Mouse (Mus musculus) myocyte (in vitro differentiated cells): Measurements from ENCODE around the gene Sdhb. TPM values are rescaled to one million over a fixed set of nuclear protein-coding genes. Genes with fewer than 3 reads are reported as not detected.

Experiments
- H3K27me3 ChIP-seq: one replicate; pipeline ENCODE4 v1.6.1; 2011; ENCODE audit not compliant: control insufficient read depth, insufficient read depth, insufficient read length
- H3K36me3 ChIP-seq: one replicate; pipeline ENCODE4 v1.6.1; 2011; ENCODE audit not compliant: control insufficient read depth, insufficient read depth
- H3K4me2 ChIP-seq: one replicate; pipeline ENCODE4 v1.6.1; 2011; ENCODE audit warnings: low read depth, control low read depth
- H3K4me3 ChIP-seq: one replicate; pipeline ENCODE4 v1.5.1; 2011; ENCODE audit warnings: mild to moderate bottlenecking, control low read depth, moderate library complexity
- H3K79me2 ChIP-seq: one replicate; pipeline ENCODE4 v1.6.1; 2011; ENCODE audit not compliant: control insufficient read depth, insufficient read depth
- H3ac ChIP-seq: one replicate; pipeline ENCODE4 v1.6.1; 2011; ENCODE audit not compliant: control insufficient read depth, insufficient read length
- CEBPB ChIP-seq: IDR thresholded peaks from 2 replicates; pipeline ENCODE4 v1.6.1; 2011; ENCODE audit warnings: mild to moderate bottlenecking, moderate library complexity; ENCODE audit not compliant: poor library complexity, insufficient read depth, severe bottlenecking
- E2F4 ChIP-seq: IDR thresholded peaks from one replicate; pipeline ENCODE4 v1.6.1; 2011; ENCODE audit warnings: mild to moderate bottlenecking, control low read depth, moderate library complexity; ENCODE audit not compliant: insufficient read depth
- MAX ChIP-seq: IDR thresholded peaks from one replicate; pipeline ENCODE4 v1.6.1; 2011; ENCODE audit warnings: low read depth, mild to moderate bottlenecking, control low read depth
- MYOD1 ChIP-seq, 3 experiments: IDR thresholded peaks; one replicate each; pipeline ENCODE4 v1.6.1; 2011; ENCODE audit warnings: control low read depth in 2 of 3, low read depth in 2 of 3, mild to moderate bottlenecking in 2 of 3, moderate library complexity in 1 of 3; ENCODE audit not compliant: insufficient read length in 2 of 3, control insufficient read depth in 1 of 3
- MYOG ChIP-seq, 3 experiments: IDR thresholded peaks; one replicate each; pipeline ENCODE4 v1.6.1; 2011; ENCODE audit warnings: control low read depth in 2 of 3, low read depth in 2 of 3, mild to moderate bottlenecking in 2 of 3; ENCODE audit not compliant: insufficient read length in 2 of 3, control insufficient read depth in 1 of 3, insufficient read depth in 1 of 3
- POLR2A ChIP-seq: IDR thresholded peaks from one replicate; pipeline ENCODE4 v1.6.1; 2011; ENCODE audit warnings: low read depth, mild to moderate bottlenecking, control low read depth, moderate library complexity; ENCODE audit not compliant: insufficient read length
- POLR2AphosphoS2 ChIP-seq: IDR thresholded peaks from one replicate; pipeline ENCODE4 v1.6.1; 2011; ENCODE audit warnings: low read depth, control low read depth; ENCODE audit not compliant: insufficient read length
- REST ChIP-seq: IDR thresholded peaks from one replicate; pipeline ENCODE4 v1.6.1; 2011; ENCODE audit warnings: mild to moderate bottlenecking, control low read depth, moderate library complexity; ENCODE audit not compliant: insufficient read depth, insufficient read length
- SRF ChIP-seq: IDR thresholded peaks from one replicate; pipeline ENCODE4 v1.6.1; 2011; ENCODE audit warnings: low read depth; ENCODE audit not compliant: control insufficient read depth, insufficient read length
- TCF12 ChIP-seq: IDR thresholded peaks from one replicate; pipeline ENCODE4 v1.6.1; 2011; ENCODE audit warnings: mild to moderate bottlenecking, control low read depth; ENCODE audit not compliant: poor library complexity, insufficient read depth, severe bottlenecking
- TCF3 ChIP-seq: IDR thresholded peaks from one replicate; pipeline ENCODE4 v1.6.1; 2011; ENCODE audit warnings: low read depth, control low read depth; ENCODE audit not compliant: insufficient read length
- USF1 ChIP-seq: IDR thresholded peaks from one replicate; pipeline ENCODE4 v1.6.1; 2011; ENCODE audit warnings: low read depth, mild to moderate bottlenecking, control low read depth, moderate library complexity
- polyA plus RNA-seq: library from polyadenylated mRNA; unstranded; fragments of >200 nt; fragmentation: generic; extraction: Trizol; gene quantifications from one replicate; pipeline ENCODE4 v1.2.1, GENCODE M21; 2012; ENCODE audit warnings: missing spikeins

The Sdhb gene
- polyA plus RNA-seq, 1 experiment: 421 TPM

DNA sequence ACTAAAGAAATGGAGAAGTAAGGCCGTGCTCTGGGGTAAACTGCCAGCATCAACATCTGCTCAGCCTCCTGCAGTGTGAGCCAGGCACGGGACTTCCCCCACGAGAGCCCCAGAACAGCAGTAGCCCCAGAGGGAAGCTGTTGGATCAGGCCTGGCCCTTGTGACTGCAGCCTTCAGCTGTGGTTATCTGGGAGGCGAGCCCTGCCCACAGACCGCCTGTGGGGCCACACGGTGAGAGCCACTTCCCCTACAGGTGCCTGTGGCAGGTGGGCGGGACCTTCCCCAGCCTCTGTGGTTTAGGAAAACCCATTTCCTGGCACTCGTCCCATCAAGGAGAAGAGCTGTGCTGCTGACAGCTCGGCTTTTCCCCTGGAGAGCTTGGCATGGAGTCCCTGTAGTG, 22.4 kb downstream of the Sdhb start:
- Histone ChIP-seq H3K36me3 (no peaks in the 10 kb centered on the region), H3ac (no peak overlapping the region), H3K4me3 (no peak overlapping the region), H3K27me3 (peaks cover 8% of the 10 kb centered on the region), H3K4me2 (peak overlapping the region; percentile 24), H3K79me2 (no peaks in the 10 kb centered on the region)
- TF ChIP-seq USF1 (no peak), MYOD1 (IDR thresholded peaks at IDR 0.05; ENCODE audit: control insufficient read depth in 1 of 3, insufficient read length in 2 of 3, low read depth in 2 of 3) (peak in 2 of 3 experiments; percentile 68 to 84), SRF (no peak), MYOG (IDR thresholded peaks at IDR 0.05; ENCODE audit: control insufficient read depth in 1 of 3, insufficient read depth in 1 of 3, insufficient read length in 2 of 3, low read depth in 2 of 3) (peak in 2 of 3 experiments; percentile 78 to 97), TCF3 (peak; percentile 40)

DNA sequence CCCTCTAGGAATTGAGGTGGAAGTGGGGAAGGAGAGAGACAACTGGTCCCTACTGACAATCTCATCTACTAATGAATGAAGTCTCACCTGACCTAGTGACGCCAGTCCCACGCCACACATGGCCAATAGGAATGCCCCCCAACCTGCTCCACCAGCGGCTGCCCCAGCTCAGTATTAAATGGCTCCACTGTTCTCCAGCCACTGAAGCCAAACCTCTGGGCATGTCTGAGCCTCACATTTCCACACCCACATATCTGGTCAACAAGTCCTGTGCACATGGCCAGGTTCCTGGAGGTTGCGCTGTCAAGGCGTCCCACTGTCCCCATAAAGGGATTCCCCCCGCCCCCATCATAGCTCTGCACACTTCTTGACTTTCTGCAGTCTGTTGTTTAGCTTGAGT, 23.5 kb downstream of the Sdhb start:
- no peak for TF ChIP-seq MAX
- TF ChIP-seq USF1: no peak
- TF ChIP-seq E2F4: no peak
- TF ChIP-seq POLR2A: no peak
- TF ChIP-seq REST: no peak
- no peak for TF ChIP-seq MYOG (IDR thresholded peaks at IDR 0.05; ENCODE audit: control insufficient read depth in 1 of 3, insufficient read depth in 1 of 3, insufficient read length in 2 of 3, low read depth in 2 of 3)
- TF ChIP-seq SRF: no peak
- no peak for TF ChIP-seq CEBPB
- no peak for TF ChIP-seq MYOD1 (IDR thresholded peaks at IDR 0.05; ENCODE audit: control insufficient read depth in 1 of 3, insufficient read length in 2 of 3, low read depth in 2 of 3)
- TF ChIP-seq POLR2AphosphoS2: no peak
- Histone ChIP-seq H3K4me3 (no peak overlapping the region), H3ac (no peak overlapping the region), H3K4me2 (no peak overlapping the region), H3K36me3 (no peaks in the 10 kb centered on the region), H3K79me2 (no peaks in the 10 kb centered on the region), H3K27me3 (peaks cover 8% of the 10 kb centered on the region)

DNA sequence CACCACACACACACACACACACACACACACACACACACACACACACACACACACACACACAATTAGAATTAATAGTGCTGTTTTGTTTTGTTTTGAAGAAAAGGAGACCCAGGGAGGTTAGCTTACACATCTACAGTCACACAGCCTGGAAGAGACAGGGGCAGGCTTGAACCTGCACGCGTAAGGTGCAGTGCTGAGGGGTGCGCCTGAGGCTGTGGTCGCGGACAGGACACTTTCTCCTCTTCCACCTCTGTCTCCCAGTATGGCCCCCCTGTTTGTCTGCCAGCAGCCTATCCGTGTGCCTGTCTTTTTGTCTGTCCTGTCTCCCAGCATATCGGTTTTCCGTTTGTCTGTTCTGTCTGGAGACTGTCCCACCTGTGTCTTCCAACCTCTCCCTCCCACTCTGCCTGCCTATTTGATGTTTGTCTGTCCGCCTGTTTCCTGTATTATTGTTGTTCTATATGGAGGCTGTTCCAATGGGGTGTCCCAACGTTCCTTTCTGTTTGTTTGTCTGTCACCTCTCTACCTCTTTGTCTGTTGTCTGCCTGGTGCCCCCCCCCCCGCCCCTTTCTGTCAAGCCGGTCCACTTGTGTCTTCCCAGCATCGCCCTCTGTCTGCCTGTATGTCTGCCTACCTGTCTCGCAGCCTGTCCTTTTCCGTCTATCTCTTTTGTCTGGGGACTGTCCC, 25.2 kb downstream of the Sdhb start:
- Histone ChIP-seq H3K36me3 (no peaks in the 10 kb centered on the region), H3K79me2 (no peaks in the 10 kb centered on the region), H3ac (peak overlapping the region; percentile 37), H3K27me3 (peaks cover 8% of the 10 kb centered on the region), H3K4me2 (peak overlapping the region; percentile 77), H3K4me3 (peak overlapping the region; percentile 29)
- no peak for TF ChIP-seq SRF
- no peak for TF ChIP-seq POLR2A
- no peak for TF ChIP-seq CEBPB
- no peak for TF ChIP-seq MYOG (IDR thresholded peaks at IDR 0.05; ENCODE audit: control insufficient read depth in 1 of 3, insufficient read depth in 1 of 3, insufficient read length in 2 of 3, low read depth in 2 of 3)
- no peak for TF ChIP-seq USF1
- no peak for TF ChIP-seq TCF3
- no peak for TF ChIP-seq E2F4

DNA sequence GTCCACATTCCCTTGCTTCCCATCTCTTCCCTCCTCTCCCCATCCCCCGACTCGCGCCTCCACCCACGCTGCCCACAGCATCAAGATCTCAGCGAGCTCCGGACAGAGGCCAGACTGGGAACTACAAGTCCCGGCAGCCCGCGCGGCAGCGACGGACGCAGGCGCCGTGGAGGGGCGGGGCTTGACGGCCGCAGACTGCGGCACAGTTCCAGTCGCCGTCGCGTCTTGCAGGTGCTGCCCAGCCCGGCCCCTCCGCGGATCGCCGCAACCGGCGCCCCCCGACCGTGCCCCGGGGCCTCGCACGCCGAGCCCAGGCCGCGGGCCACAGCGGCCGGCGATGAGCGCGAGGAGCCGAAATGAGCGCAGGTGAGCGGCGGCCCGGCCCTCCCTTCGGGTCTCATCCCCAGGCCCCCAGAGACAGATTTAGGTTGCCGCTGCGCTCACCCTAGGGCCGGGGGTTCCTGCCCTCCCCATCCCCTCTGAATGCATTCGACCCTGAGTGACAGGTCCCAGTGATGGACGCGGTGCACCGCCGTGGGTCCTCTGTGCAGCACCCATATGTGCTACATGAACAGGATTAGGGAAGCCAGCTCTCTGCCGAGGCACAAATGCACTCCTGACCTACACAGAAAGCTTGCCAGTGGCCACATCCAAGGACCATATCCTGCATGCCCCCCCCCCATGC, 25.9 kb downstream of the Sdhb start, which contains the start of gene Atp13a2:
Gene Atp13a2 (plus strand): TSS at position 163 of the 685 bp plus-strand sequence.
- peak within 1 kb of the TSS; percentile 29 for H3K4me3 ChIP-seq

DNA sequence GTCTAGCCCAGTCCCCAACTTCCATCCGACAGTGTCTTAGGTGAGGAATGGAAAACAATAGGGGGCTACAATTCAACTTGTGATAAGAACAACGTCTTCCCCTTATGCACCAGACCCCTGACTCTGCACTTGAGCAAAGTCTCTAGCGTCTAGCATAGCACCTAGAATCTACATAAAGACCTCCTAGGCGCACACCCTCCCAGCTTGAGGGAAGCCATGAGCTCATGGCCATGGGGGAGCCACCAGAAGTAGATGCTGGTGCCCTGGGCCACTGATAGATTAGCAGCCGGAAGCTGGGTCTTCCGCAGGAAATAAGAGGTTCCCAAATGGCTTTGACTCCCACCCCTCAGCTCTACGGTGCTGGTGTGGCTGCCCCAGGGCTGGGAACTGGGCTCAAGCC, 26.5 kb downstream of the Sdhb start:
- Histone ChIP-seq H3K4me2 (peak overlapping the region; percentile 85), H3K36me3 (no peaks in the 10 kb centered on the region), H3K4me3 (peak overlapping the region; percentile 29), H3K27me3 (peaks cover 8% of the 10 kb centered on the region), H3K79me2 (no peaks in the 10 kb centered on the region), H3ac (peak overlapping the region; percentile 37)
- TF ChIP-seq MAX (no peak), CEBPB (no peak), E2F4 (no peak), POLR2AphosphoS2 (no peak), MYOD1 (IDR thresholded peaks at IDR 0.05; ENCODE audit: control insufficient read depth in 1 of 3, insufficient read length in 2 of 3, low read depth in 2 of 3) (no peak), USF1 (no peak), MYOG (IDR thresholded peaks at IDR 0.05; ENCODE audit: control insufficient read depth in 1 of 3, insufficient read depth in 1 of 3, insufficient read length in 2 of 3, low read depth in 2 of 3) (no peak), TCF12 (no peak), SRF (no peak), POLR2A (no peak), TCF3 (no peak), REST (no peak)

More for the DNA sequence above, 25.9 kb downstream of the Sdhb start, which contains the start of gene Atp13a2:
- no peaks in the 10 kb centered on the region for H3K36me3 ChIP-seq
- peaks cover 8% of the 10 kb centered on the region for H3K27me3 ChIP-seq
- H3ac ChIP-seq: peak within 1 kb of the TSS; percentile 37
- H3K4me2 ChIP-seq: peak within 1 kb of the TSS; percentile 85
- H3K79me2 ChIP-seq: no peaks in the 10 kb centered on the region
- TF ChIP-seq POLR2A: peak; percentile 80
- no peak for TF ChIP-seq SRF
- TF ChIP-seq TCF3: no peak
- TF ChIP-seq MYOG (IDR thresholded peaks at IDR 0.05; ENCODE audit: control insufficient read depth in 1 of 3, insufficient read depth in 1 of 3, insufficient read length in 2 of 3, low read depth in 2 of 3): peak in 2 of 3 experiments; percentile 35 to 44
- no peak for TF ChIP-seq MAX
- peak in 1 of 3 experiments; percentile 30 for TF ChIP-seq MYOD1 (IDR thresholded peaks at IDR 0.05; ENCODE audit: control insufficient read depth in 1 of 3, insufficient read length in 2 of 3, low read depth in 2 of 3)
- peak; percentile 67 for TF ChIP-seq POLR2AphosphoS2
- no peak for TF ChIP-seq TCF12
